Mouse (Mus musculus) forebrain, embryonic 11.5 days (tissue): ENCODE measurements at regions not wholly inside any gene's neighbourhood (a gene's known extent, or its start where the extent isn't known, plus 50 kb on each side); places are given as distances from the start of the nearest gene placed in this dataset.
A peak's percentile ranks its signal among the peaks of the same experiment; 100 is the strongest.

Source experiments
- ATAC-seq: fragments of 200-750 bp; cut with Nextera tagmentation; replicated peaks from 2 replicates; pipeline ENCODE4 v1.8.0; 2017; ENCODE audit warnings: moderate TSS enrichment; ENCODE audit not compliant: low FRiP score
- DNase-seq: peaks from one replicate; pipeline ENCODE4 v3.0.0-alpha.2; 2017; ENCODE audit warnings: low spot score
- H3K27ac ChIP-seq: fragments of 300-500 bp; sonication (generic); 2 replicates; pipeline ENCODE4 v1.5.1; 2014; ENCODE audit warnings: low read depth, low read length
- H3K27me3 ChIP-seq: fragments of 300-500 bp; sonication (generic); 2 replicates; pipeline ENCODE4 v1.6.1; 2014; ENCODE audit warnings: mild to moderate bottlenecking, low read length, mixed read lengths; ENCODE audit not compliant: control insufficient read depth, insufficient read depth
- H3K36me3 ChIP-seq: fragments of 300-500 bp; sonication (generic); 2 replicates; pipeline ENCODE4 v1.6.1; 2014; ENCODE audit warnings: mild to moderate bottlenecking, low read length, moderate library complexity, mixed read lengths; ENCODE audit not compliant: control insufficient read depth, insufficient read depth
- H3K4me1 ChIP-seq: fragments of 300-500 bp; sonication (generic); replicated peaks from 2 replicates; pipeline ENCODE4 v1.6.1; 2014; ENCODE audit warnings: low read length, mixed read lengths; ENCODE audit not compliant: control insufficient read depth, insufficient read depth
- H3K4me2 ChIP-seq: fragments of 300-500 bp; sonication (generic); 2 replicates; pipeline ENCODE4 v1.6.1; 2014; ENCODE audit warnings: low read depth, mild to moderate bottlenecking, low read length, moderate library complexity, mixed read lengths; ENCODE audit not compliant: severe bottlenecking
- H3K4me3 ChIP-seq: fragments of 300-500 bp; sonication (generic); 2 replicates; pipeline ENCODE4 v1.5.1; 2014; ENCODE audit warnings: low read depth, low read length
- H3K9ac ChIP-seq: fragments of 300-500 bp; sonication (generic); 2 replicates; pipeline ENCODE4 v1.6.1; 2014; ENCODE audit warnings: low read length
- H3K9me3 ChIP-seq: fragments of 300-500 bp; sonication (generic); 2 replicates; pipeline ENCODE4 v1.6.1; 2016; ENCODE audit warnings: low read length, mixed read lengths; ENCODE audit not compliant: control insufficient read depth
- WGBS: fragments of 180-500 bp; shearing (Covaris S2); extraction: QIAGEN DNeasy Blood & Tissue Kit; methylation state at CpG from one replicate; pipeline ENCODE4 v1.1.7; 2014; 5-methylcytosine and 5-hydroxymethylcytosine counted together

DNA sequence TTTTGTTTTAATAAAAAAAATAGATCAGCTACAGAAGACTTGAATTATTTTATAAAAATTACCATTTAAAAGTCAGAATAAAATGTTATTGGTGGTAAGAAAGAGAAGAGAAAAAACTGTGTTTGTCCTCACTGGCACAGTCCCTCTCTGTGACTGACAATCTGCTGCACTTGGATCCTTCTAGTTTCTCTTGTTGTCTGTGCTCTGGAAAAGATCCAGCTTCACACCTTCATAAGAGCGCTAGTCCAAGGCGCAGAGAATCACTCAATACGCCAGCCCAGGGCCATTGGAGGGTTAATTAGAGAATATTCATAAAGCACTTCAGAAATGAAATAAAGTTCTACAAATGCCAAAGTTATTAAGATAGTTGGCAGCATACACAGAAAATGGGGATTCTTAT, 153.8 kb downstream of the Lmbrd1 start:
- ATAC-seq, result no peak
- DNase-seq, result no peak
- Histone ChIP-seq H3K36me3 (no peaks in the 10 kb centered on the region), H3K4me3 (no peak overlapping the region), H3K9me3 (no peaks in the 10 kb centered on the region), H3K27ac (no peak overlapping the region), H3K27me3 (no peaks in the 10 kb centered on the region), H3K4me1 (no peaks in the 10 kb centered on the region), H3K4me2 (no peak overlapping the region), H3K9ac (no peak overlapping the region)
- WGBS, result 93% methylated on average over 3 of the region's 3 CpGs

GRCm38 (mm10) chr1:24866877-24867276, 188.4 kb downstream of the Lmbrd1 start:
- Histone ChIP-seq H3K4me3 (no peak overlapping the region), H3K4me2 (no peak overlapping the region), H3K27ac (no peak overlapping the region), H3K4me1 (no peaks in the 10 kb centered on the region), H3K36me3 (no peaks in the 10 kb centered on the region), H3K9ac (no peak overlapping the region), H3K9me3 (no peaks in the 10 kb centered on the region), H3K27me3 (no peaks in the 10 kb centered on the region)
- 85% methylated on average over 7 of the region's 7 CpGs for WGBS
- DNase-seq (no peak), ATAC-seq (no peak)

GRCm38 (mm10) chr1:24869772-24870171, 191.3 kb downstream of the Lmbrd1 start:
- WGBS, result 86% methylated on average over 12 of the region's 12 CpGs
- no peak overlapping the region for H3K4me2 ChIP-seq
- H3K4me3 ChIP-seq, result no peak overlapping the region
- no peaks in the 10 kb centered on the region for H3K9me3 ChIP-seq
- H3K4me1 ChIP-seq, result no peaks in the 10 kb centered on the region
- no peak overlapping the region for H3K27ac ChIP-seq
- H3K9ac ChIP-seq, result no peak overlapping the region
- ATAC-seq (peak; percentile 55; the same call in 1 of the 2 replicates), DNase-seq (no peak)
- H3K36me3 ChIP-seq, result no peaks in the 10 kb centered on the region
- no peaks in the 10 kb centered on the region for H3K27me3 ChIP-seq

- Histone ChIP-seq H3K4me1 (no peaks in the 10 kb centered on the region), H3K27ac (no peak overlapping the region), H3K36me3 (no peaks in the 10 kb centered on the region), H3K27me3 (no peaks in the 10 kb centered on the region), H3K4me3 (no peak overlapping the region), H3K4me2 (no peak overlapping the region), H3K9ac (no peak overlapping the region), H3K9me3 (no peaks in the 10 kb centered on the region)
- ATAC-seq (no peak), DNase-seq (no peak)
- WGBS, result 77% methylated on average over 7 of the region's 7 CpGs
These were observed 192.4 kb downstream of the Lmbrd1 start for GRCm38 (mm10) chr1:24870685-24871417.

GRCm38 (mm10) chr1:24877014-24877413, 198.6 kb downstream of the Lmbrd1 start:
- no peak for DNase-seq
- no peaks in the 10 kb centered on the region for H3K36me3 ChIP-seq
- no peak overlapping the region for H3K27ac ChIP-seq
- H3K4me1 ChIP-seq, result no peaks in the 10 kb centered on the region
- H3K9me3 ChIP-seq, result no peaks in the 10 kb centered on the region
- no peak overlapping the region for H3K4me3 ChIP-seq
- H3K27me3 ChIP-seq, result no peaks in the 10 kb centered on the region
- ATAC-seq, result no peak
- H3K4me2 ChIP-seq, result no peak overlapping the region
- no peak overlapping the region for H3K9ac ChIP-seq

DNA sequence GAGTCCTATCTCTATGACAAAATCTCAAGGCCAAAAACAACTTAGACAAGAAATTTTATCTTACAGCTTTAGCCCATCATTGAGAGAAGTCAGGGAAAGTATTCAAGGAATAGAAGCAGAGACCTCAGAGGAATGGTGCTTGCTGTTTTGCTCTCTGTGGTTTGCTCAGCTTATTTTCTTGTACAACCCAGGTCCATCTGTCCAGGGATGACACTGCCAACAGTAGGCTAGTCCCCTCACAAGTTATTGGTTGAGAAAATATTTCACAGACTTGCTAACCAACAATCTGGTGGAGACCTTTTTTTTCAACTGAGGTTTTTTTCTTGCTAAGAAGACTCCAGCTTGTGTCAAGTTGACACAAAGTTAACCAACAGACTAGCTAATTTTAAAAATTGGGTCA, 205.2 kb downstream of the Lmbrd1 start:
- no peak for DNase-seq
- H3K4me3 ChIP-seq, result no peak overlapping the region
- H3K27ac ChIP-seq, result no peak overlapping the region
- no peaks in the 10 kb centered on the region for H3K4me1 ChIP-seq
- no peaks in the 10 kb centered on the region for H3K27me3 ChIP-seq
- H3K4me2 ChIP-seq, result no peak overlapping the region
- no peak for ATAC-seq
- no peak overlapping the region for H3K9ac ChIP-seq
- no peaks in the 10 kb centered on the region for H3K36me3 ChIP-seq
- no peaks in the 10 kb centered on the region for H3K9me3 ChIP-seq

DNA sequence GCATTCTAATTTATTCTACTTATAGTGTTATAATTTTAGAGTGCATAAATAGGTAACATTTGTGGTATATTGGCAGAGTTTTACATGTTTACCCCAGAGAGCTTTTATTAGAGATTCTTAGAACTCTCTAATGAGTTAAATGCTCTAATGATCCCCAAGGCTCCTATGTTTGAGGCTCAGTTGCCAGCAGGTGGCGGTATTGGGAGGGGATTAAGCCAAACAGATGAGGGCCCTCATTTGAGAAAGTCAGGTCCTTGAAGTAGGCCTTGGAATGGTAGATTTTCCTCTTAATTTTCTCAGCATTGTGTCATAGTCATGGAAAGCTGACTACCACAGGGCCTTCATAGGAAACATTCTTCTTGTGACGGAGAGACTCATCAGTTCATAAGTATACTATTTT, 222.8 kb downstream of the Lmbrd1 start:
- H3K4me3 ChIP-seq, result no peak overlapping the region
- 39% methylated on average over 2 of the region's 2 CpGs for WGBS
- no peaks in the 10 kb centered on the region for H3K36me3 ChIP-seq
- no peak overlapping the region for H3K4me2 ChIP-seq
- H3K9me3 ChIP-seq, result no peaks in the 10 kb centered on the region
- ATAC-seq (peak; percentile 77), DNase-seq (peak; percentile 83)
- no peaks in the 10 kb centered on the region for H3K4me1 ChIP-seq
- no peak overlapping the region for H3K9ac ChIP-seq
- no peak overlapping the region for H3K27ac ChIP-seq
- no peaks in the 10 kb centered on the region for H3K27me3 ChIP-seq

GRCm38 (mm10) chr1:24938303-24939263, 260.2 kb downstream of the Lmbrd1 start:
- H3K27ac ChIP-seq, result no peak overlapping the region

More at GRCm38 (mm10) chr1:24938303-24939263, 260.2 kb downstream of the Lmbrd1 start:
- Histone ChIP-seq H3K4me1 (no peaks in the 10 kb centered on the region; the same call in 1 of the 2 replicates), H3K36me3 (no peaks in the 10 kb centered on the region), H3K4me3 (no peak overlapping the region), H3K9ac (no peak overlapping the region), H3K9me3 (no peaks in the 10 kb centered on the region), H3K27me3 (no peaks in the 10 kb centered on the region), H3K4me2 (no peak overlapping the region)
- ATAC-seq (peak; percentile 79), DNase-seq (no peak)
- 29% methylated on average over 3 of the region's 3 CpGs for WGBS
